Mouse (Mus musculus) effector memory CD4-positive, alpha-beta T cell, adult 7 months (primary cell): ENCODE results near the gene Adat2. TPM values are rescaled to one million over a fixed set of nuclear protein-coding genes. Genes with fewer than 3 reads are reported as not detected.

Experiments
- polyA plus RNA-seq: library from polyadenylated mRNA; unstranded; fragments of 100-300 nt; shearing (Covaris generic); gene quantifications from one replicate; pipeline ENCODE4 v1.2.1, GENCODE M21; 2017

The Adat2 gene
- 3.2 TPM for polyA plus RNA-seq

GRCm38 (mm10) chr10:13552646-13553497 lies at the start of gene Adat2, which contains the start of gene Pex3:
Gene Adat2, plus strand, starts transcription at chr10:13552894.
Gene Pex3, minus strand, starts transcription at chr10:13553142.

Other genes with a start within 250 kb of the Adat2 start
- 2.2 TPM for gene Phactr2, start 78.5 kb upstream of the Adat2 start, polyA plus RNA-seq
- 26.4 TPM for gene Fuca2, start 53.4 kb upstream of the Adat2 start, polyA plus RNA-seq
- 35.7 TPM for gene Pex3, start 248 bp downstream of the Adat2 start, polyA plus RNA-seq